Mouse (Mus musculus) heart, postnatal 0 days (tissue): ENCODE data around the gene Snap47. TPM values are rescaled to one million over a fixed set of nuclear protein-coding genes. Genes with fewer than 3 reads are reported as not detected.

Experiments used
- ATAC-seq: fragments of 200-750 bp; cut with Nextera tagmentation; 2 replicates; pipeline ENCODE4 v1.8.0; 2017; ENCODE audit warnings: low read depth, moderate number of reproducible peaks, moderate library complexity; ENCODE audit not compliant: insufficient read depth
- DNase-seq: peaks from one replicate; pipeline ENCODE4 v3.0.0-alpha.2; 2016; ENCODE audit warnings: low spot score
- H3K27ac ChIP-seq: fragments of 300-500 bp; sonication (generic); 2 replicates; pipeline ENCODE4 v1.5.1; 2014; ENCODE audit warnings: low read depth, mild to moderate bottlenecking
- H3K27me3 ChIP-seq: fragments of 300-500 bp; sonication (generic); 2 replicates; pipeline ENCODE4 v1.6.1; 2014; ENCODE audit warnings: low read length, mixed read lengths; ENCODE audit not compliant: control insufficient read depth, insufficient read depth
- H3K36me3 ChIP-seq: fragments of 300-500 bp; sonication (generic); replicated peaks from 2 replicates; pipeline ENCODE4 v1.6.1; 2014; ENCODE audit warnings: low read length, mixed read lengths; ENCODE audit not compliant: control insufficient read depth, insufficient read depth
- H3K4me1 ChIP-seq: fragments of 300-500 bp; sonication (generic); 2 replicates; pipeline ENCODE4 v1.6.1; 2014; ENCODE audit warnings: antibody characterized with exemption; ENCODE audit not compliant: control insufficient read depth, insufficient read depth
- H3K4me2 ChIP-seq: fragments of 300-500 bp; sonication (generic); 2 replicates; pipeline ENCODE4 v1.6.1; 2014; ENCODE audit warnings: low read depth, mild to moderate bottlenecking, low read length, moderate library complexity
- H3K4me3 ChIP-seq: fragments of 300-500 bp; sonication (generic); 2 replicates; pipeline ENCODE4 v1.5.1; 2014; ENCODE audit warnings: low read depth, low read length
- H3K9ac ChIP-seq: fragments of 300-500 bp; sonication (generic); replicated peaks from 2 replicates; pipeline ENCODE4 v1.6.1; 2014; ENCODE audit warnings: low read depth, low read length, mixed read lengths
- H3K9me3 ChIP-seq: fragments of 300-500 bp; sonication (generic); replicated peaks from 2 replicates; pipeline ENCODE4 v1.6.1; 2016; ENCODE audit warnings: low read length; ENCODE audit not compliant: control insufficient read depth
- CTCF ChIP-seq: IDR thresholded peaks from 2 replicates; pipeline ENCODE4 v1.5.1; 2016; ENCODE audit warnings: antibody characterized with exemption, control low read depth, low read depth
- EP300 ChIP-seq: IDR thresholded peaks from 2 replicates; pipeline ENCODE4 v1.6.1; 2016; ENCODE audit warnings: antibody characterized with exemption, low read depth
- WGBS: fragments of 180-500 bp; shearing (Covaris S2); extraction: QIAGEN DNeasy Blood & Tissue Kit; methylation state at CpG from one replicate; pipeline ENCODE4 v1.1.7; 2014; 5-methylcytosine and 5-hydroxymethylcytosine counted together
- polyA plus RNA-seq: library from polyadenylated mRNA; unstranded; fragments of >200 nt; fragmentation: Nextera tagmentation; extraction: Ambion mirVana; gene quantifications from 2 replicates; pipeline ENCODE4 v1.2.1, GENCODE M21; 2015
- total RNA-seq: library from RNA; depleted of rRNA; stranded (reverse); fragments of >200 nt; gene quantifications from 2 replicates; pipeline ENCODE4 v1.2.3, GENCODE M21; 2014; ENCODE audit warnings: low replicate concordance

The Snap47 gene
- total and polyA plus RNA-seq, 2 experiments from 2014 or later = 57.9 to 87.2 TPM

- no peak for DNase-seq
- no peak for ATAC-seq
These were observed 40.1 kb downstream of the Snap47 start for GRCm38 (mm10) chr11:59410851-59411250.

DNA sequence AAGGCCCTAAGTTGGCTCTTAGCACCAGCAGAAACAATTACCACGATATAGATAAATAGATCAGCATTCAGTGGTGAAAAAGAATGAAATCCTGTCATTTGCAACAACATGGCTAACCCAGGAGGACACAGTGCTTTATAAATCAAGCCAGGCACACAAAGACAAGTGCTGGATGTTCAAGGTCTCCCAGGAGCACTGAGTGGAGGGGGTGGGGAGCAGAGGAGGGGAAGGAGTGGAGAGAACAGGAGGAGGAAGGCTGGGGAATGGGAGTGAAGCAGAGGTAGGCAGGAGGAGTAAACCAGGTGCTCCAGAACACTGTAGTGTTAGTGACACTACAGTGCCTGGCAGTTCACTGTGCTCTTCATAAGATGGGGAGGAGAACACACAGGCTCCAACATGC lies 45.2 kb downstream of the Snap47 start:
- Histone ChIP-seq H3K27me3 (no peaks in the 10 kb centered on the region), H3K36me3 (peaks cover 16% of the 10 kb centered on the region), H3K9me3 (no peaks in the 10 kb centered on the region), H3K4me3 (no peak overlapping the region), H3K9ac (no peak overlapping the region), H3K27ac (no peak overlapping the region), H3K4me2 (no peak overlapping the region), H3K4me1 (0 out of 2 replicates have a peak, but pooled peaks cover under 1% of the 10 kb centered on the region)
- no peak for TF ChIP-seq EP300
- no peak for DNase-seq
- WGBS = 74% methylated on average over 1 of the region's 1 CpGs
- no peak for ATAC-seq

More at GRCm38 (mm10) chr11:59410851-59411250, 40.1 kb downstream of the Snap47 start:
- Histone ChIP-seq H3K4me3 (no peak overlapping the region), H3K9me3 (no peaks in the 10 kb centered on the region), H3K4me1 (peaks cover 23% of the 10 kb centered on the region; the same call in 1 of the 2 replicates), H3K4me2 (no peak overlapping the region), H3K27me3 (no peaks in the 10 kb centered on the region), H3K36me3 (peaks cover 15% of the 10 kb centered on the region), H3K27ac (no peak overlapping the region), H3K9ac (no peak overlapping the region)
- no peak for TF ChIP-seq EP300
- TF ChIP-seq CTCF = no peak
- 66% methylated on average over 2 of the region's 2 CpGs for WGBS

- Histone ChIP-seq H3K36me3 (peaks cover under 1% of the 10 kb centered on the region; the same call in 1 of the 2 replicates), H3K27ac (no peak overlapping the region), H3K4me3 (no peak overlapping the region), H3K9me3 (no peaks in the 10 kb centered on the region), H3K27me3 (no peaks in the 10 kb centered on the region), H3K9ac (no peak overlapping the region), H3K4me1 (peaks cover 8% of the 10 kb centered on the region; the same call in 1 of the 2 replicates), H3K4me2 (no peak overlapping the region)
- no peak for DNase-seq
- no peak for TF ChIP-seq CTCF
- TF ChIP-seq EP300 = no peak
- WGBS = 68% methylated on average over 2 of the region's 2 CpGs
- ATAC-seq = no peak
These were observed 50.1 kb downstream of the Snap47 start for GRCm38 (mm10) chr11:59400876-59401275.

DNA sequence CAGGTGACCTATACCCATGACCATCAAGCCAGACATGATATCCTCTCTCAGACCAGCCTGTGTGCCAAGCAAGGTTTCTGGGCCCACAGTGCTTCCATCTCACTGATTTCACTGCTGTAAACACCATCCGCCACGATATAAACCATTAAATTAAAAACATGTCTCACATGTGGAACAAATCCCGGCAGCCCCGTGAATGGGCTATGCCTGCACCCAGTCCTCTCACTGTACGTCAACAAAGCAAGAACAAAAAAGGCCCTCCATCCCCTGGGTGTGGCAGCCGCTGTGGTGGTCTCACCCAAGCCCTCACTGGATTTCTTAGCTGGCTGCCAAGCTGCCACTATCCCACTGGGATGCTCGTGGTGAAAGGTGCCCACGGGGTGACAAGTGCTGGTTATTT lies 51.2 kb downstream of the Snap47 start:
- Histone ChIP-seq H3K36me3 (no peaks in the 10 kb centered on the region), H3K9ac (no peak overlapping the region), H3K9me3 (no peaks in the 10 kb centered on the region), H3K4me2 (no peak overlapping the region), H3K27me3 (no peaks in the 10 kb centered on the region), H3K4me3 (no peak overlapping the region), H3K27ac (no peak overlapping the region), H3K4me1 (peaks cover 8% of the 10 kb centered on the region; the same call in 1 of the 2 replicates)
- ATAC-seq (no peak), DNase-seq (no peak)
- 73% methylated on average over 8 of the region's 8 CpGs for WGBS
- no peak for TF ChIP-seq CTCF
- no peak for TF ChIP-seq EP300

DNA sequence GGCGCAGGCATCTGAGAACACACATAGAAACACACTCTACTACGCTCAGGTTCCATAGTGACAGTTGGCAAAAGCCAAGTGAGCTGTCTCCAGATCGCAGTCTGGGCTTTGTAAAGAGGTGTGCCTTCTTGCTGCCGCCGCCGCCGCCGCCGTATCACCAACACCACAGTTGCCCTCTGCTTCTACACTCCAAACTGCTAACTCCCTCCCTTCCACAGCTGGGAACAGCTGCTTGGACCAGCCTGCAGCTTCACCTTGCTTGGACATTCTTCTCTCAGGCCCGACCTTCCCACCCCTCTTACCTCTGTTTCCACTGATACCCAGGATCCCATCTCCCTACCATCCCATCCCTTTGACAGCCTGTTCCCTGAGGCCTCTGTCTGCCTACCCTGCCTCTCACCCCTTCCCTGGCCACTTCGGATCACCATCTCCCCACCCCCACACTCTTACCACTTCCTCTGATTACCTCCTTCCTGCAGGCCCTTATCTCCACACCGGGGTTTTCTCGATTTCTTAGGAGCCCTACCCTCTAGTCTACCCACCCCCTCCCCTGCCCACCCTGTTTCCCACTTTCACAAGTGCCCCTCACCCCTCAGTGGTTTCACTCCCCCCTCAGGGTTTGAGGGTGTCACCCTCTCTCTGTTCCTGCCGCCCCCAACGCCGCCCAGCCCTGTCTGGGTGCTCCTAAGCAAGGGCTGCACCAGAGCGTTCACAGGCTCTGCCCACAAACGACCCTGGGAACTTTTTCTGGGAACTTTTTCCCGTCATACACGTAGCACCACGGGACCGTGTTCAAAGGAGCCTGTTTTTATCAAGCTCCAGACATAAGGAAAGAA lies 53.2 kb downstream of the Snap47 start:
- Histone ChIP-seq H3K4me1 (peaks cover 10% of the 10 kb centered on the region; the same call in 1 of the 2 replicates), H3K36me3 (no peaks in the 10 kb centered on the region), H3K9ac (no peak overlapping the region), H3K4me3 (no peak overlapping the region), H3K27me3 (no peaks in the 10 kb centered on the region), H3K9me3 (no peaks in the 10 kb centered on the region), H3K4me2 (peak overlapping the region; percentile 21; the same call in 1 of the 2 replicates), H3K27ac (no peak overlapping the region)
- ATAC-seq (no peak), DNase-seq (no peak)
- WGBS = 29% methylated on average over 22 of the region's 22 CpGs
- TF ChIP-seq EP300 (no peak), CTCF (no peak)

- H3K4me1 ChIP-seq = peaks cover 19% of the 10 kb centered on the region
- TF ChIP-seq EP300 = no peak
- TF ChIP-seq CTCF = no peak
- H3K9ac ChIP-seq = no peak overlapping the region
- no peak overlapping the region for H3K4me2 ChIP-seq
- ATAC-seq = no peak
- H3K4me3 ChIP-seq = no peak overlapping the region
- no peak for DNase-seq
- 80% methylated on average over 5 of the region's 5 CpGs for WGBS
- no peaks in the 10 kb centered on the region for H3K9me3 ChIP-seq
- H3K27ac ChIP-seq = no peak overlapping the region
- H3K27me3 ChIP-seq = no peaks in the 10 kb centered on the region
- no peaks in the 10 kb centered on the region for H3K36me3 ChIP-seq
These were observed 56.5 kb downstream of the Snap47 start for GRCm38 (mm10) chr11:59394451-59394850.
